Mouse (Mus musculus): ENCODE measurements around the gene Fam114a2.
"Not testable (repeated sequence)": the region's sequence is repeated elsewhere in the genome, so short reads cannot be mapped to it uniquely, and the experiment has no call there.

The Fam114a2 gene

GRCm38 (mm10) chr11:57518091-57518750, at the start of gene Fam114a2, which contains the start of gene Mfap3:
Fam114a2 (minus strand) TSS chr11:57518617.
Mfap3 (plus strand) TSS chr11:57518664.
- DNase-seq = peak; percentile 90

GRCm38 (mm10) chr11:57566091-57567035, 47.9 kb upstream of the Fam114a2 start:
- DNase-seq = no peak

GRCm38 (mm10) chr11:57564564-57564963, 46.1 kb upstream of the Fam114a2 start:
- DNase-seq = no peak

GRCm38 (mm10) chr11:57557936-57558335, 39.5 kb upstream of the Fam114a2 start:
- not testable (repeated sequence) for DNase-seq

- no peak for DNase-seq
These were observed 34.8 kb upstream of the Fam114a2 start for GRCm38 (mm10) chr11:57553015-57553780.

GRCm38 (mm10) chr11:57551016-57551415, 32.6 kb upstream of the Fam114a2 start:
- no peak for DNase-seq

- DNase-seq = no peak
These were observed 31.8 kb upstream of the Fam114a2 start for GRCm38 (mm10) chr11:57550230-57550629.

- DNase-seq = peak; percentile 73
These were observed 30.5 kb upstream of the Fam114a2 start for GRCm38 (mm10) chr11:57548618-57549550.

- DNase-seq = no peak
These were observed 22.3 kb upstream of the Fam114a2 start for GRCm38 (mm10) chr11:57540681-57541080.

GRCm38 (mm10) chr11:57539841-57540418, 21.5 kb upstream of the Fam114a2 start:
- DNase-seq = no peak

GRCm38 (mm10) chr11:57535912-57536311, 17.5 kb upstream of the Fam114a2 start:
- DNase-seq = no peak

- DNase-seq = no peak
These were observed 13.9 kb upstream of the Fam114a2 start for GRCm38 (mm10) chr11:57532306-57532705.

- no peak for DNase-seq
These were observed 13.0 kb upstream of the Fam114a2 start for GRCm38 (mm10) chr11:57531300-57531950.

- no peak for DNase-seq
These were observed 10.7 kb upstream of the Fam114a2 start for GRCm38 (mm10) chr11:57529111-57529510.

GRCm38 (mm10) chr11:57527506-57527905, 9.1 kb upstream of the Fam114a2 start:
- peak; percentile 11 for DNase-seq

GRCm38 (mm10) chr11:57525900-57526299, 7.5 kb upstream of the Fam114a2 start:
- no peak for DNase-seq

- no peak for DNase-seq
These were observed 6.2 kb upstream of the Fam114a2 start for GRCm38 (mm10) chr11:57524597-57524996.

GRCm38 (mm10) chr11:57523418-57523817, 5.0 kb upstream of the Fam114a2 start:
- DNase-seq = no peak

- no peak for DNase-seq
These were observed 3.6 kb upstream of the Fam114a2 start for GRCm38 (mm10) chr11:57522046-57522445.

- no peak for DNase-seq
These were observed 2.8 kb upstream of the Fam114a2 start for GRCm38 (mm10) chr11:57521206-57521605.

GRCm38 (mm10) chr11:57519304-57519703, 887 bp upstream of the Fam114a2 start:
- no peak for DNase-seq

All from cerebellum, adult 8-10 months (tissue).